Mouse (Mus musculus) testis, postnatal 14 days (tissue): ENCODE measurements at regions not wholly inside any gene's neighbourhood (a gene's known extent, or its start where the extent isn't known, plus 50 kb on each side); places are given as distances from the start of the nearest gene placed in this dataset.

Experiments
- DNase-seq: peaks from one replicate; pipeline ENCODE4 v3.0.0; 2021; ENCODE audit warnings: low spot score

DNA sequence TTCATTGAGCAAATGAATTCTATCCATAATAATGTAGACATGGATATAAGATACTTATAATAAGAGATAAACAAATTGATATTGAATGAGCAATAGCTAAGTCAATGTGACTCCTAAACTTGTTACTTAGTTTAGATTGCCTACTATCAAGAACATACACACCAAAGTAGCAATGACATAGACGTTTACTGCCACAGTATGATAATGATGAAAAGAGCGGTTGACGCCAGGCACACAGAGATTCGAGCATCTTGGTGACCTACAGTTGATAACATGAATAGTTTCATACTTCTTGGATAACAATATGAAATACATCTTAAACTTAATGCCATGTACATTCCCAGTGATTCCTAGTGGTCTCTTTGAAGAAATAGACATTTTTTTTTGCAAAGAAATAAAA is 55.9 kb upstream of the Tbc1d2b start:
- DNase-seq: no peak
